Mouse (Mus musculus) testis, postnatal 14 days (tissue): ENCODE results near the gene Med12l.
"Not testable (repeated sequence)": the region's sequence is repeated elsewhere in the genome, so short reads cannot be mapped to it uniquely, and the experiment has no call there.

ENCODE experiments used
- DNase-seq: peaks from one replicate; pipeline ENCODE4 v3.0.0; 2021; ENCODE audit warnings: low spot score

Med12l gene

DNA sequence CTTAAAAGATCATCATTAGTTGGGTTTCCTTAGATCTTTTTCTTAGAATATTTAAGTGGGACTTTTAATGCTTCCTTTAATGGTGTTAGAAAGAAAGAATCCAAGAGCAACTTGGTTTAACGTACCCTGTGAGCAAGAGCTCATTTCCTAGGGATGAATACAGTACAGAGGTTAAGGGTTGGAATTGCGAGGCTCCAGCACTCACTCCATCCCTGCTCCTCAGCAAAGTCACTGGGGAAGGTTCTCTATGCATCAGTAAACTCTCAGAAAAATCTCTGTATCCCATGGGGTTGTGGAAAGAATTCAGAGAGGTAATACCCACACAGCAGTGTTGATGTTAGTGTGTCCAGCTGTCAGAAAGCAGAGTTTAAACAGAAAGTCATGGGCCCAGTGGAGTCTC lies 134.5 kb downstream of the Med12l start:
- DNase-seq = no peak

DNA sequence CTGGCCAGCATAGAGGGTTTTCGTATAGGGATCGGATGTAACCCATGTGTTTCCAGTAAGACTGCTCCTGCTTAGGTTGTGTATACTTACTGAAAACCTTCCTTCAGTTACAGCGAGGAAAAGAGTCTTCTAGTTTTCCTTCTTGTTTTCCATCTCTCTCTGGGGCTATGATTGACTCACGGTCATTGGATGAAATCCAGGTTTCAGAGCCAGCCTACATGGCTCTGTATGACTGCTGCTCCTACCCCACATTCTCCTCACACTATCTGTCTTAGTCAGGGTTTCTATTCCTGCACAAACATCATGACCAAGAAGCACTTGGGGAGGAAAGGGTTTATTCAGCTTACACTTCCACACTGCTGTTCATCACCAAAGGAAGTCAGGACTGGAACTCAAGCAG lies 135.3 kb downstream of the Med12l start:
- DNase-seq = not testable (repeated sequence)

DNA sequence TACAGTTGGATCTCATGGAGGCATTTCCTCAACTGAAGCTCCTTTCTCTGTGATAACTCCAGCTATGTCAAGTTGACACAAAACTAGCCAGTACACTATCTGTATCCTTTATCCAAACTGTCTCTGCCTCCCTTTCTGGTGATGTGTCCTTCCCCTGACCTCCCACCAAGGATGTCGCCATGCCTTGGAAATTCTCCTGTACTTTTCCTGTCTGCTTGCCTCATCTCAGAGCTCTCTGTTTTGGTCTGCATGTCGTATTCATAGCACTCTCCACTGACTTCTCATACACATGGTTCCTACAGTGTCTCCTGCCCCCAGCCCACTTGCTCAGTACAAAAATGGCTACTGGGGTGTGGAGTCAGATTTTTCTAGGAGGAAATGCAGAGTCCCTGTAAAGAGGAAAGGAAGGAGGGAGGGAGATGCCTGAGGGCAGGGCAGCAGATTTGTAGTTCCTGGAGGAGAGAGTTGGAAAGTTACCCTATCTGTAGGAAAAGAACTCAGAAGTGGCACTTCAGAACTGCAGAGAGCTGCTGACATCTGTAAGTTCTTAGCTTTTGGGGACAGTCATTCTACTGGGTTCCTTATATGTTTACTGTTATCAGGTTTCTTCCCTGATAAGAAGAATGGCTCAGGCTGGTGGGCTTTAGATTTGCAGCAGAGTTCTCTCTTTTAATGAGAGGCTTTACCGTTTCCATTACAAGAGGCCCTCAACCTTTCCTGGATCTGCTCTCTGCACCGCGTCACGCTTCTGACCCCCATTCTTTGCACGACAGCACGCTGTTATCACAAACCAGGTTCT lies 136.1 kb downstream of the Med12l start:
- DNase-seq = no peak

DNA sequence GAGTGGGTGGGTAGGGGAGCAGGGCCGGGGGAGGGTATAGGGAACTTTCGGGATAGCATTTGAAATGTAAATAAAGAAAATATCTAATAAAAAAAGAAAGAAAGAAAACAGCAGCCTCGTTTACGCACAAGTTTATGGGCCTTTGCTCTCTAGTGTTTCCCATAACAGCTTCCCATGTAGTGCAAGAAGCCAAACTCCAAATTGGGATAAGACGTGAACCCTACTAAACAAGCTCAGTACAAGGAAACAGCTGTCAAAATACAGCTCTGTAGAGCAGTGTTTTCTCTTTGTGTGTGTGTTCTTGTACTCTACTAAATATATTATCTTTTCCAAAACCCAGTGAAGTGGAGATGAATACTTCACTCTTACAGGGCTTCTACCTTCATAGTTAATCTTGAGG lies 139.6 kb downstream of the Med12l start:
- no peak for DNase-seq

DNA sequence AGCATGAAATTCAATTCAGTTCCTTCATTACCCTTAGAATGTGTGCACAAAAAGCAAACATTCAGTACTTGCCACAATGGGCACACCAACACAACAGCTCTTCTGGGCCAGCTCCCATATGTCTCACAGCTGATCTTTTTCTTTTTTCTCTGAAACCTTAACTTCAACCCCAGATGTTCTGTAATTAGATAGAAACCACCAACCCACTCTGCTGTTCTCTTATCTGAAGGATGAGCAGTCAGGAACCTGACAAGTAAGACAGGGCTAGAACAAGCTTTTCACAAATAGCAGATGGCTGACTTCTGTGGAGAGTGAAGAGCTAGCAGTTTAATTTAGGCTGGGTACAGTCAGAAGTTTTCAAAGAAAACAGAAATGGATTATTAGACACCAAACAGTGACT lies 144.0 kb downstream of the Med12l start:
- no peak for DNase-seq

DNA sequence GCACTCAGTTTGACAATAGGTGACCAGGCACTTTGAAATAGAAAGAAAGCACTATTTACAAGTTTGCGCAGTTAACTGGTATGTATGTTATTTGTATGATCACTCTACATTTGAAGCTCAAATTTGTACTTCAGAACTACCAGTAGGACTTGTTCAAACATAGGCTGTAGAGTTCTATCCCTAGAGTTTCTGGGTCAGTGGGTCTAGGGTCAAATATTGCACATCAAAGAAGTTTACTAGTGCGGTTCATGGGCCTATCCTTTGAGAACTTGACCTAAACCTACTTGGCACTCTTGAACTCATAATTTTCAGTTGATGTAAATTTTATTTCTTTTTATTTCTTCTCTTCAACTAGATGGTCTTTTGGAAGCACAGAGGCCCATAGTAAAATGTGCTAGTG lies 145.0 kb downstream of the Med12l start:
- DNase-seq = no peak

DNA sequence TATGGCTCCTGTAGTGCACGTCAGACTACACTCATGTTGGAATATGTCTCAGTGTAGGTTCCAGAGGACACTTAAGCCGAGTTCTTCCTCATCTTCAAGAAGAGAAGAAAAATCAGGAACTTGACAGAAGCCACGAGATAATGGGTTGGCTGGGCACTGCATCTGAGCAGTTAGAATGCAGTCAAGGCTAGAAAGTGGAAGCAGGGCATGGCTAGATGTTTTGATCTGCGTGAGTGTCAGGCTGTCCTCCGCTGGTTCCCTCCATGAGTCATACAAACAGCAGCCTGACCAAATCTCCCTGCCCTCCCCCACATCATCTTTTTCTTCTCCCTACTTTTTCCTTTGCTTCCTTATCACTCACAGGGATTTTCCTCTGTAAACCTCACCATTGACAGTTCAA lies 147.8 kb downstream of the Med12l start, which contains the start of gene P2ry14:
TSS of gene P2ry14 (minus strand) at position 195 of the 400 bp plus-strand sequence.
- DNase-seq = no peak

DNA sequence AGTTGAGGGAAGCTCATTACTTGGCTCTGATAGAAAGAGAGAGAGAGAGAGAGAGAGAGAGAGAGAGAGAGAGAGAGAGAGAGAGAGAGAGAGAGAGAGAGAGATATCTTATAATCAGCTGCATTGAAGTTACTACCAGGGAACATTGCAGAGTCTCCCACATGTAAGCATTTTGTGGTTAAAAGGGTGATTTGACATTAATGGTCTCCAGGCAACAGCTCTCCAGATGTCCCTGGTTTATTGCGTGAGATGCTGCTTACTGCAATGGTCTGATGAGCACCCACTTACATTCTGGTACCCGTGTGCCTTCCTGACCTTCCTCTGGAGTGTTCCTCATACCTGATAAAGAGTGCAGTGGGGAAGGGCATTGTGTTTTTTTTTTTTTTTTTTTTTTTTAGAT lies 149.3 kb downstream of the Med12l start:
- no peak for DNase-seq

DNA sequence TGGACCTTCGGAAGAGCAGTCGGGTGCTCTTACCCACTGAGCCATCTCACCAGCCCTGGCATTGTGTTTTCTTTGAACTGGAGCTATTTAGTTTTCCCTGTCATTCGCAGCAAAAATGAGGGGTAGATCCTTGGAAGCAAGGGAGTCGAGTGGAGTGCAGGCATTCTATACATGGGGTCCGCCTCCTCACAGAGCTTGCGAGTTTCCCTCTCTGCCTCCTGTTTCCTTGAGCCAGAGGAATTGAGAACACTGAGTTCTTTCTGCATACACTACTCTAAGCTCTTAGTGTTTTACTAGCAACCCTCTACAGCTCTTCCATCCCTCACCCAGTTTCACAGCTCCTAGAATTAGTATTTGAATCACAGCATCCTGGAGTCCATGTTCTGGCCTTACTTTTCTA lies 149.8 kb downstream of the Med12l start:
- DNase-seq = no peak

DNA sequence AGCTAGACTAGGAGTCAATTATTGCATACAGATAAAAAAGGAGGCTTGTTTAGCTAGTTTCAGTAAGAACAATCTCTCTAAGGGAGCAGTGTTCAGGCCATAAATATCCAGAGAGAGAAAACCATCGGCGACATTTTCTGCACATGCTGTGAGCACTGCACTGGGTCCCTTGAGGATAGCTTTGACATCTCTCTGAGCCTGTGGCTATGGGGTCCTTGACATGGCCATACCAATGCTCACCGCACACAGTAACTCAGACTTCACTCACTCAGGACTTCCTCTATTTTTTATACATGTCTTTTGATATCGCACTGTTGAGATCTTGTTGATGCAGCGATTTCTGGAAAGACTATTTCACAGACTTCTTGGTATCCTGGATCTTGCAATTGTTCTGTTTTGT lies 151.4 kb downstream of the Med12l start:
- no peak for DNase-seq

DNA sequence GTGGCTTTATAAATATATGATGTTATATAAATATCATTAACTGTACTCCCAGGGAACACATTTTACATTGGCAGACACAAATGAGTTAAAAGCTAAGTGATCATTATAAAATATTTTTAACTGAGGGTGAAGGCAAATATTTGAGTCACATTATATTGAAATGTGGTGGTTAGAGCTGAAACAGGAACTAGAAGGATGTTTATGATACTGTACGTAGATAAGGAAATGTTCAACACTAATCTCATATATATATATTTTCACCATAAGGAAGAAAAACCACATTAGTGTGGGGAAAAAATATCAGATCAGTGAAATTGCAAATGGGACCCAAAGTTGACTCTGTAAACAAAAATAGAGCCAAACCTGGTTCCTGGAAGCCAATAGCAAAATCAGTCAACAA lies 154.8 kb downstream of the Med12l start:
- DNase-seq = no peak

DNA sequence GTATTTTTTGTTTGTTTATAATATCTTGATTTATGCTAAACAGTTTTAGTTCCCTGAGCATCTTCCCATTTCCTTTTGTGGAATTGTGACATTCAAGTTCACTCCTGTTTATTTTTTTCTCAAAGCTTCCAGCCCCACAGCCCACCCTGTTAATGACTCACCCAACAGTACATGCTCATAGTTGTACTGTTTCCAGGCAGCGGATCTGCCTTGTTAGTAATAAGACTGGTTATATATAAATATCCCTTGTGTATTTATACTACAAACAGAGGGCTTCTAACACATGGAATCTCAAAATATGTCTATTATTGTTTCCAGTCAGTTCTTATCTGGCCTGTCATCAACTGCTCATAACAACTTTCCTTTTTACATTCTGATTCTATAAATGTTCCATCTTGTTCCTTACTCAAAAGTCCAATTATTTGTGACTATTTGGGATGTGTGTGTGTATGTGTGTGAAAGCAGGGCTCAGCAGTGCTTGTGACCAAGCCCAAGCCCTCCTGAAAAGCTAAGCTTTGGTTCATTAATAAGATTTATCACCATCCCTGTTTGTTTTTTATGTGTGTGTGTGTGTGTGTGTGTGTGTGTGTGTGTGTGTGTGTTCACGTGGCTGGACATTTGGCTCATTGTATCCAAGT lies 161.9 kb downstream of the Med12l start:
- no peak for DNase-seq

DNA sequence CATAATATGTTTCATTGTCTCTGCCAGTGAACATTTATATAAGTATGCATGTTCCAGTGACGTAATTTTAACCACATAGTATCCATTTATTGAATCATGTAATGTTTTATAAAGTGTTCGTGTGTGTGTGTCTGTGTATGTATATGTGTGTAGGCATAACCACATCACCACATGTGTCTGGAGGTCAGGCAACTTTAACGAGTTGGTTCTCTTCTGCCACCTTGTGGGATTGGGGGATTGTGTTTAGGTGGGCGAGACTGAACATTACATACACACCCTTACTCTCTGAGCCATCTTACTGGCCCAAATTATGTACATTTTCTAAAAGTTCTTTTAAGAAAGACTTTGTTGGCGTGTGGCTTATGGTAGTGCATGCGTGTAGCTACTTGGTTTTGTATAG lies 162.9 kb downstream of the Med12l start:
- DNase-seq = no peak

DNA sequence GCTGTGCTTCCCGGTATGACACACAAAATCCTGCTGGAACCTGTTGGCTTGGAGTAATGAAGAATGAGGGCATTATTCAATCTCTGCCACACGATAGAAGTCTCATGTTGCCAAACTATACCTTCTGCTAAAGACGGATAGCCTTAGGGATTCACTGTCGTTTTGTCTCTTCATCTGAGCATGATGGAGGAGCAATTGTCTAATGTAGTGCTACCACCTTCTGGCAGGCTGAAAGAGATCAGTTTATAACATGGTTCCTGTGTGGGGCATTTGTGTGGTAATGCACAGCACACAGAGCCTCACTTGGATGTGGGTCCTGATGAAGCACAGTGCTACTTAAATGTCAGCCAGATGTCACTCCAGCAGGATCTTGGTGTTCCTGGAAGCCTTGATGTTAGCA lies 163.6 kb downstream of the Med12l start:
- DNase-seq = no peak

DNA sequence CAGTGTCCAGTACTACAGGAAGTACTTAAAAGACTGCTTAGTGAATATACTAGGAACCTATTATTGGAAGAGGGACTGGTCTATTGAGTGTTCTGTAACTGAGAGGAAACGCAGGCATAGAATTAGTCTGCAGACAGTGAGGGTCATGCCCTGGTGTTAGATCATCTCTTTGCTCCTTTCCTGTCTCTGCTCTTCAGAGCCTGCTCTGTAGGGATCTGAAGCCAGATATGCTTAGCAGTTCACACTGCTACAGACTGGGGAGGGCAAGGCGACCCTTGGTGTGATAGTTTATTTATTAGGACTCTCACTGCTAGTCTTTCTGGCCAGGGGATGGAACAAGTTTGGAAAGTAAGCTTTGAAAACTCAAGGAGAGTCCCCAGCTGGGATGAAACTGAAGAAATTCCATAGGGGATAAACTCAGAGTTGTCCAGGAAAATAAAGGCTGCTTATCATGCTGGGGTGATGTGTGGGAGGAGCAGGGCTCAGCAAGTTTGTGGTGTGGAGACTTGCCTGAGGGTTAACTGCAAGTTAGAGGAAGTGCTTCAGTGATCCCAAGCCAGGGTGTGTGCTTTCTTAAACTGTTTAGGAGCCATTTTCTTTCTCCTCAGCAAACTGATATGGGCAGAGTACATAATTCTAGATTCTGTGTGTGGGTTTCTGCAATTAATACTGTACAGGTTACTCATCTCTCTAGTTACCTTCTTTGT lies 164.4 kb downstream of the Med12l start:
- no peak for DNase-seq

DNA sequence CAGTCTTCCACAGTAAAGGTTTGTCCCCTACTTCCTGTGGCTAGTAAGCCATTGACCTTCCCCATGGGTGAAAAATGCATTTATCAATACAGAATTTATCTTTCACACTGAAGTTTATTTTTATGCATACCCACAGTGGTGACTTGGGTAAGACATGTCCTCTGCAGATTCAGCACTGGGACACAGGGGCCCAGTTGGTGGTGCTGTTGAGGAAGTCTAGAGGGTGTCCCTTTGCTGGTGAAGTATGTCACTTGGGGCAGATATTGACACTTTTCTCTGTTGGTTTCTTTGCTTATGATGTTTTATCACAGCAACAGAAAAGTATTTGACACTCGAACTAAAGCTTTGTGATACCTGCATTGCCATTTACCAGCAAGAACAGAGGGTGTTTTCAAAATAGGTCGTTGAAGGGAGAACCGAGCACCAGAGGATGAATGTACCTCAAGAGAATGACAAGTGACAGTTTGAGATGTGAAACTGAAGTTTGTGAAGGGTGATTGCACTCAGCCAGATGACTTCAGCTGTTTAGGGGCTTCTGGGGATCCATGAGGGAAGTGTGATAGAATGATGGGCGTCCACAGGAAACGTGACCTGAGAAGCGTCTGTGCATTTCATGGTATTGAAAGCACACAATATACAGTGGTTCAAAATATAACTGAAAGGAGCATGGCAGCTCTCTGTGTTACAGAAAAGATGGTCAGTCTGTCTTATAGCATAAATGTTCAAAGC lies 169.0 kb downstream of the Med12l start:
- DNase-seq = no peak

DNA sequence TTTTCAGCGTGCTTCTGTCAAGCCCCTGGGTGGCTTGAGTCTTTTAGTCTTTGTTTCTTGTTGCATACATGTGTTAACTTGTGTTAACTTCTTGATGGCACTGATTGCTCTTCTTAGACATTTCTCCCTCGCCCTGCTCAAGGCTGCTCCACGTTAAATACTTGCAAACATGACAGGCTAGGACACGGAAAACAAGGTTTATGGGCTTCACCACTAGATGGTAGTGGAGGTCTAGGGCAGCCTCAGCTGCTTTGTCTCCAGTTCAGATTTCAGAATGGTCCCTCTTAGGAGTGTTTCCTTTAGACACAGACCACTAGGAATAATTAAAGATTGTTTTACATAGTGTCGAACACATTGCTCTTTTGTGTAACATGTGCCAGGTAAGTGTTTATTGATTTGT lies 169.6 kb downstream of the Med12l start:
- DNase-seq = no peak

DNA sequence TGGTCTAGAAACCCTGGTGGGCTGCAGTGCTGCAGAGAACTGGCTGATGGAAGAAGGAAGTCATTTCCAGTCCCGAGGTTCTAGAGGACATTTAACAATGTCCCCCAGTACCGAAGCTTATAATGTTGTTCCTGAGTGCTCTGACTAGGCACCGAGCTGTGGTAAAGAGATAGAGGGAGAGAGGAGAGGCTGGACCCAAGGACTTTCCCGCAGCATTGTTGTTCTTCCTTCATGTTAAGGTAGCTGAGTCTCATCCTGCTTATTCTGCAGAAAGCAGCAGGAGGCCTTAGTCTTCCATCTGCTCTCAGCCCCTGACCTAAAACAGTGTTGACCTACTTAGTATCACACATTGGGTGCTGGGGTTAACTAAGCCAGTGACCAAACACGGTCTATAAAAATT lies 171.2 kb downstream of the Med12l start:
- no peak for DNase-seq

DNA sequence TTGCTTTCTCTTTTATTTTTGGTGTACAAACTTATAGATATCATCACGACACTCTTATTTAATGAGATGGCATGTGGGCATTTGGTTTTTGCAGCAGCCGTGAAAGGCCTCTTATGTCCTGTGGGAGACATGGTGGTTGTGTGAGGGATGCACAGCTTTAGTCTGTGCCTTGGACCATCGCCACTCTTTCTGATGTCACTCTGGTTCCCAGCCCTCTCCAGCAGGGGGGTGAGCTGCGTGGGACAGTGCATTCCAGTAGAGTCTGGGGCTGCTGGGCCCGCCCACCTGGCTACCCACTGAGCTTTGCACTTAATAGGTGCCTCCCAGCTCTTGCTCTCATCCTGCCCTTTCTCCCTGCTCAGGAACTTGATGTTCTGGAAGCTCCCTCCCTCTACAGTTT lies 175.5 kb downstream of the Med12l start:
- no peak for DNase-seq

DNA sequence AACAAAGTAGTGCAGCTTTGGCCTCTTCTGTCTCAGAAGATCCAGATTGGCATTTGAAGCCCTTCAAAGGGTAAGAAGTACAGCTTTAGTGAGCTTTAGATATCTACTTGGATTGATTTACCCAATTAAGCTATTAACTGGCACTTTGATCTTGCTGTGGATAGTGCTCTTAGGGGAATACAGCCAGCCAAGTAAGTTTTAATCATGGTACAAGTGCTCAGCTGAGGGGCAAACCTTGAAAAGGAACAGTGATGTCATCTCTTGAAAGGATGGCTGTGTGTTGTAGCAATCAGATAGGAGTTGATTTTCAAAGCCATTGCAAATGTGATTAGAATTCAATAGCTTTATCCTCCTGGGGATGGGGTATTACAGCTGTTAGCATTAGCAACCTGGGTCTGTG lies 176.5 kb downstream of the Med12l start:
- no peak for DNase-seq

DNA sequence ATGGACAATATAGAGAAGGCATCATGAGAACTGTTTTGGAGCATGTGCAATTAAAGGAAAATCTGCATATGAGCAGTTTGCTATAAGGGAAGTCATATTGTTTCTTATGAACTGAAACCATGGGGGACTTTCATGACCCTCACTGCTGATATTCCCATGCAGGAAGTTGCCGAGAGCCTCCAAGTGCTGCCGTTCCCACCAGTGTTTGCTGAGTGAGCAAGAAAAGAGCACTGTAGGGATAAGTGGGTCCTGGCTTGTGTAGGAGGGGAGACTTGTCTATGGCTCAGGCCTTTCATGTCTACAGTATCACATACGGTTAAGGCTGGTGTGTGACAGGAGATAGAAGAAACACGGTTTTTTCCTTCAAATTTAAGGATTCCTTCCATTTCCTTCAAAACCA lies 180.0 kb downstream of the Med12l start:
- no peak for DNase-seq

DNA sequence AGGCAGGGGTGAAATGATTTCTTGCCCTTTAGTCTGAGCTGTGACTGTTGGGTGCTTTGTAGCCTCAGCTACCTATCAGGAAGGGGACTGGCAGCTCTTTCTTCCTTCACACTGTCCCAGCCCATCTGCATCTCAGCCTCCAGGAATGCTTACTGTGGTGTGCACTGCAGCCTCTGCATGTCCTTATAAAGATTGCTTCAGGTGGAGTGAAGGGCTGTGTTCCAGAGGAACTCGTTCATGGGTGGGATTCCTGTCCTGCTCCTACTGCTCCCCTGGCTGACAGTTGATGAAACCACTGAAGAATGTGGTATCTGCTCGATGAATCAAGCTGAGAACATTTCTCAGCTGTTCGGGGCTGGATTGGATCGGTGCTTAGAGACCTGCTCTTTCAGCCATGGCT lies 181.7 kb downstream of the Med12l start:
- no peak for DNase-seq

DNA sequence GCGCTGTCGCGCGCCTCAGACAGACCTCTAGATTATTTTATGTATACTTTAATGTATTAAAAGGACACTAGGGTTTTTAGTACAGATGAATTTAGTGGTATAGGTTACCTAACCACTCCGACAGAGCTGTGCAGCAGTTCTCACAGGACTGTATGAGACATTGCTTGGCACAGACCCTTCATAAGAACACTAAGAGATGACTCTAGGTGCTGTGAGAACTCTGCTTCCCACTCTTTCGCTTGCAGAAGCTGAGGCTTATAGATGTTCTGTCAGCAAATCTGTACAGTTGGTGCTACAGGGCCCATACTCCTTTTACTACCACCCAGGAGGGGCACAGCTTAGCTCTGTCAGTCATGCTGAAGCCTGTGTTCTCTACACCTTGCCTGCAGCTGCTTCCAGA lies 186.0 kb downstream of the Med12l start:
- no peak for DNase-seq
